Mouse (Mus musculus) intestine, embryonic 16.5 days (tissue): ENCODE measurements around the gene Ptgr1. TPM values are rescaled to one million over a fixed set of nuclear protein-coding genes. Genes with fewer than 3 reads are reported as not detected.

Source experiments
- ATAC-seq: fragments of 200-750 bp; cut with Nextera tagmentation; 2 replicates; pipeline ENCODE4 v1.8.0; 2017; ENCODE audit warnings: moderate TSS enrichment, moderate library complexity
- H3K27ac ChIP-seq: fragments of 300-500 bp; sonication (generic); 2 replicates; pipeline ENCODE4 v1.5.1; 2014; ENCODE audit warnings: mild to moderate bottlenecking, low read length
- H3K27me3 ChIP-seq: fragments of 300-500 bp; sonication (generic); replicated peaks from 2 replicates; pipeline ENCODE4 v1.6.1; 2014; ENCODE audit warnings: low read length, control low read depth, mixed read lengths; ENCODE audit not compliant: control insufficient read depth, insufficient read depth
- H3K36me3 ChIP-seq: fragments of 300-500 bp; sonication (generic); 2 replicates; pipeline ENCODE4 v1.6.1; 2014; ENCODE audit warnings: low read length, control low read depth; ENCODE audit not compliant: control insufficient read depth, insufficient read depth
- H3K4me1 ChIP-seq: fragments of 300-500 bp; sonication (generic); 2 replicates; pipeline ENCODE4 v1.6.1; 2014; ENCODE audit warnings: low read length, control low read depth, mixed read lengths; ENCODE audit not compliant: control insufficient read depth, insufficient read depth
- H3K4me2 ChIP-seq: fragments of 300-500 bp; sonication (generic); 2 replicates; pipeline ENCODE4 v1.6.1; 2014; ENCODE audit warnings: low read depth, low read length, control low read depth
- H3K4me3 ChIP-seq: fragments of 300-500 bp; sonication (generic); 2 replicates; pipeline ENCODE4 v1.5.1; 2014; ENCODE audit warnings: mild to moderate bottlenecking, low read length
- H3K9ac ChIP-seq: fragments of 300-500 bp; sonication (generic); 2 replicates; pipeline ENCODE4 v1.6.1; 2014; ENCODE audit warnings: low read depth, low read length
- H3K9me3 ChIP-seq: fragments of 300-500 bp; sonication (generic); 2 replicates; pipeline ENCODE4 v1.6.1; 2016; ENCODE audit warnings: low read length, control low read depth; ENCODE audit not compliant: control insufficient read depth
- WGBS: fragments of 180-500 bp; shearing (Covaris S2); extraction: QIAGEN DNeasy Blood & Tissue Kit; methylation state at CpG from one replicate; pipeline ENCODE4 v1.1.7; 2014; 5-methylcytosine and 5-hydroxymethylcytosine counted together
- polyA plus RNA-seq: library from polyadenylated mRNA; unstranded; fragments of >200 nt; fragmentation: Nextera tagmentation; extraction: Ambion mirVana; gene quantifications from 2 replicates; pipeline ENCODE4 v1.2.1, GENCODE M21; 2015

Ptgr1 gene
- polyA plus RNA-seq, 1 experiment from 2014 or later = 45.5 TPM

DNA sequence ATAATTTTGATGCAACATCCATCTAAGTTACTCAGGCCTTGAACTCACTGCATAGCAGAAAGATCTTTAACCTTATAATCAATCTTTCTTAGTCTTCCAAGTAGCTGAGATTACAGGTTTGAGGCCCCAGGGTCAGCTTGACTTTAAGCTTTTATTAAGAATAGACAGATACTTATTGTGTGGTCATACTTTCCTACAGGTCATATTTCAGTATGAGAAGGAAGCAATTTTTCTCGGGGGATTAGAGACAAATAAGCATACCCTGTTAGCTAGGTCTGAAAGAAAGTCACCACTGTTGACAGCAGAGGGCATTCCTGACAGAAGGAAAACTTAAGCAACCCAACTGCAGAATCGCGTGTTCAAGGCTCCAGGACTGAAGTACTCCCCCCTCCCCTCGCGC, 21.1 kb upstream of the Ptgr1 start:
- no peak for ATAC-seq
- no peaks in the 10 kb centered on the region for H3K36me3 ChIP-seq
- whole genome bisulfite sequencing = 76% methylated on average over 5 of the region's 5 CpGs

DNA sequence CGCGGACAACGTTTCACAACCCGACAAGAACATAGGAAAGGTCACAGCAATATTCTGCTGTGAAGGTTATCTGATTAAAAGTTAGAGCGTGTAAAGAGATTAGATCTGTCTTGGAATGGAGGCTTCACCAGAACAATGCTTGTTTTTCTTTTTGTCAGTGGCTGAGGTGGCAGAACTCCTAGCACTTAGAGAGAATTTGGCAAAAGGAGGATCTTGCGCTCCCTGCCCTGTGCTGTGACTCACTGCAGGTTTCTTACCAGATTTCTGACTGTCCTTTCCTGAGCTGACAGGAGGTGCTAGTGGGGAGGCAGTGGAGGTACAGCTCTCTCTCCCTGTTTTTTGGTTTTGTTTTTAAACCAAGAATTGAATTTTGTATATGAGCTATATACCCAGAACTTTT, 20.1 kb upstream of the Ptgr1 start:
- H3K9ac ChIP-seq = no peak overlapping the region
- 82% methylated on average over 6 of the region's 6 CpGs for WGBS
- no peaks in the 10 kb centered on the region for H3K27me3 ChIP-seq
- ATAC-seq = no peak
- no peak overlapping the region for H3K27ac ChIP-seq
- no peak overlapping the region for H3K4me3 ChIP-seq
- peaks cover 14% of the 10 kb centered on the region for H3K4me1 ChIP-seq
- H3K4me2 ChIP-seq = no peak overlapping the region
- H3K9me3 ChIP-seq = no peaks in the 10 kb centered on the region
- H3K36me3 ChIP-seq = no peaks in the 10 kb centered on the region

More for the DNA sequence above, 21.1 kb upstream of the Ptgr1 start:
- Histone ChIP-seq H3K4me3 (no peak overlapping the region), H3K4me1 (peaks cover 14% of the 10 kb centered on the region), H3K27me3 (no peaks in the 10 kb centered on the region), H3K9ac (no peak overlapping the region), H3K4me2 (no peak overlapping the region), H3K27ac (no peak overlapping the region), H3K9me3 (no peaks in the 10 kb centered on the region)

DNA sequence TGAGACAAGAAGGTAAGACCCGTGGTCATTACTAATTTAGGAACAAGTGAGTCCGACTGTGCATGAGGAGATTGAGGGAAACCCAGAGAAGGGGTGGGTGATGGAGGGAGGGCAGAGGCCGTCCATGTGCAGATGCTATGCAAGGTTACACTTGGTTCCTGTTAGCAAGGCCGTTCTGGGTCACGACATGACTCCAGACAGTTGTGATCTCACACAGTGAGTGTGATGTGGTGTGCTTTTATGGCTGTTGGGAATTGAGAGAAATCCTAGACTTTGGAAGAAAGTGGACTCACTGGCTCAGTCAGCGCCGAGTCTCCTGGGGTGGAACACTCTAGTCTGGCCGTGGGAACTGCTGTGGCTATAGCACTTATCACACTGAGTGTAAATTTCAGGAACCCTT, 19.3 kb upstream of the Ptgr1 start:
- Histone ChIP-seq H3K27me3 (no peaks in the 10 kb centered on the region), H3K4me2 (no peak overlapping the region), H3K4me1 (peaks cover 14% of the 10 kb centered on the region), H3K36me3 (no peaks in the 10 kb centered on the region), H3K9me3 (no peaks in the 10 kb centered on the region), H3K4me3 (no peak overlapping the region), H3K9ac (no peak overlapping the region), H3K27ac (no peak overlapping the region)
- no peak for ATAC-seq
- 68% methylated on average over 8 of the region's 8 CpGs for WGBS

DNA sequence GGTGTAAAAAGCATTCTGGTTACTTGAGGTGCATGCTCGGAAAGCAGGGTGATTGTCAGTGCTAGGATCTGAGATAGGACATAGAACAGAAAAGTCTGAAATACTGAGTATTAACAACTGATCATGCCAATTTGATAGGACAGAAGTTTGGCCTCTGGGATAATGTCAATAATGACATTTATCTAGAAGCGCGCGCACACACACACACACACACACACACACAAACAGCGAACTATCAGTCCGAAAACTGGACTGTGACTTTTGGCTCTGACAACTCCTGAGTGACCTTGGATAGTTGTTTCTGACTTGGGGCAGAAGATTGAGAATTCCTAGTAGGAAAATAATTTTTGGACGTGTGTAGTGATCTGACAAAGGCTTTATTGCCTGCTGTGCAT, 16.9 kb upstream of the Ptgr1 start:
- ATAC-seq = no peak
- Histone ChIP-seq H3K36me3 (no peaks in the 10 kb centered on the region), H3K27me3 (no peaks in the 10 kb centered on the region), H3K4me3 (peak overlapping the region; percentile 99), H3K4me2 (peak overlapping the region; percentile 87), H3K9ac (peak overlapping the region; percentile 96), H3K9me3 (no peaks in the 10 kb centered on the region), H3K4me1 (peaks cover 14% of the 10 kb centered on the region), H3K27ac (no peak overlapping the region)
- WGBS = 19% methylated on average over 7 of the region's 7 CpGs

DNA sequence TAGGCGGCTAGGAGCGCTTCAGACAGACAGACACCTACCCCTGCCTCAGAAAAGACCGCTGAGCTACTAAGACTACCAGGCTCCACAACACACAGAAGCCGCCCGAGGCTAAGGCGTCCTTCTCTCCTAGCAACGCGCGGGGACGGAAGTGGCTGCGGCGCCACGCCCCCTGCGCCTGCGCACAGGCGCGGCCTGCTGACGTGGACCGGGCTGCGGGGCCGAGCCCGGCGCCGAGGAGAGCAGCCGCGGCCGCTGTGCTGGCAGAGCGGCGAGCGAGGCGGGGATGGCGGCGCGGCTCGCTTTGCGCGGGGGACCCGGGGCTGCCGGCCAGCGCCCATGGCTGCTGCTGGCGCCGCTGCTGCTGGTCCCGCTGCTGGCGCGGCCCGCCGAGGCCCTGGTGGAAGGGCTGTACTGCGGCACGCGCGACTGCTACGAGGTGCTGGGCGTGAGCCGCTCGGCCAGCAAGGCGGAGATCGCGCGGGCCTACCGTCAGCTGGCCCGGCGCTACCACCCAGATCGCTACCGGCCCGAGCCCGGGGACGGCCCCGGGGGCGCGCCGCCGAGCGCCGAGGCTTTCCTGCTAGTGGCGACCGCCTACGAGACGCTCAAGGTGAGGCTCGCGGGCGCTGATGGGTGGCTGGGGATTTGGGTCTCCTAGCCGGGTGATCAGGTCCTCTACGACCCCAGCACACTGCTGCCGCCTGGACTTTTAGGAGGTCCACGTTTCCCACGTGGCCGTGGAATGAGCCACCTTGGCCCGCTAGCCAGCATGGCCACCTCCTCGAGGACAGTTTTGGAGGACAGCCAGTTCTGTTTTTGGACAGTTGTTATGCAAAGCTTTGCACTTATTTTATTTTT, 16.3 kb upstream of the Ptgr1 start, which contains the start of gene Gm20503:
Gene Gm20503 (plus strand): TSS at position 263 of the 858 bp plus-strand sequence.
- WGBS = under 1% methylated on average over 85 of the region's 89 CpGs
- H3K9ac ChIP-seq = peak within 1 kb of the TSS; percentile 96
- peak; percentile 99 for ATAC-seq
- H3K4me3 ChIP-seq = peak within 1 kb of the TSS; percentile 99
- peaks cover 14% of the 10 kb centered on the region for H3K4me1 ChIP-seq
- no peaks in the 10 kb centered on the region for H3K27me3 ChIP-seq
- no peaks in the 10 kb centered on the region for H3K9me3 ChIP-seq
- H3K36me3 ChIP-seq = no peaks in the 10 kb centered on the region
- H3K27ac ChIP-seq = peak within 1 kb of the TSS; percentile 87
- H3K4me2 ChIP-seq = peak within 1 kb of the TSS; percentile 87

DNA sequence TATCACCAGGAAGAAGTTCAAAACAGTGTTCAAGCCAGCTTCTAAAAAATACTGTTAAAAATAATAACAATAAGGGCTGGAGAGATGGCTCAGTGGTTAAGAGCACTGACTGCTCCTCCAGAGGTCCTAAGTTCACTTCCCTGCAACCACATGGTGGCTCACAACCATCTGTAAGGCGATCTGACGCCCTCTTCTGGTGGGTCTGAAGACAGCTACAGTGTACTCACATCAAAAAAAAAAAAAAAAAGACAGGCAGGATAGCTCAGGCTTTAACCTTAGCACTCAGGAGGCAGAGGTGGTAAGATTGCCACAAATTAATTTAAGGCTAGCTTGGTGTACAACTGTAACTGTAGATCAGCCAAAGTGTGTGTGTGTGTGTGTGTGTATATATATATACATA, 13.7 kb upstream of the Ptgr1 start:
- Histone ChIP-seq H3K9me3 (no peaks in the 10 kb centered on the region), H3K27me3 (no peaks in the 10 kb centered on the region), H3K36me3 (no peaks in the 10 kb centered on the region), H3K4me1 (peaks cover 16% of the 10 kb centered on the region), H3K27ac (no peak overlapping the region), H3K4me3 (no peak overlapping the region), H3K4me2 (no peak overlapping the region), H3K9ac (no peak overlapping the region)
- ATAC-seq = no peak
- 0% methylated on average over 2 of the region's 2 CpGs for WGBS

DNA sequence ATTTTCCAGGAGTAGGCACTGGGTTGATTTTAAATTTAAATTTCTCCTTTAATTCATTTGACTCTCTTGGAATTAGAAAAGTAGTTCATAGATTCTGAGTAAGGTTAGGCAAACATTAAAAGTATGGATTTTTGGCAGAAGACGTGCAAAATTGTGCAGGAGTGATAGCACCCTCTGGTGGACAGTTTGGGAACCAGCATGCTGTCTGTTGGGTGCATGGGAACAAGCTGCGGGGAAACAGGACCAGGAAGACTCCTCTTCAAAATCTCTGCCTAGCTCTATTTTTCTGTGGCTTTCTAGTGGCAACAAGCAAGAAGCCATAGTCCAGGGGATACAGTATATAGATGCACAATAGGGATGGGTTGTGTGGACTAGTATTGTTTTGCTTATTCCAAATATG, 12.8 kb upstream of the Ptgr1 start:
- Histone ChIP-seq H3K27ac (no peak overlapping the region), H3K4me3 (no peak overlapping the region), H3K9me3 (no peaks in the 10 kb centered on the region), H3K9ac (no peak overlapping the region), H3K4me1 (peaks cover 10% of the 10 kb centered on the region), H3K36me3 (no peaks in the 10 kb centered on the region), H3K4me2 (no peak overlapping the region), H3K27me3 (no peaks in the 10 kb centered on the region)
- no peak for ATAC-seq
- 7% methylated on average over 2 of the region's 2 CpGs for WGBS

DNA sequence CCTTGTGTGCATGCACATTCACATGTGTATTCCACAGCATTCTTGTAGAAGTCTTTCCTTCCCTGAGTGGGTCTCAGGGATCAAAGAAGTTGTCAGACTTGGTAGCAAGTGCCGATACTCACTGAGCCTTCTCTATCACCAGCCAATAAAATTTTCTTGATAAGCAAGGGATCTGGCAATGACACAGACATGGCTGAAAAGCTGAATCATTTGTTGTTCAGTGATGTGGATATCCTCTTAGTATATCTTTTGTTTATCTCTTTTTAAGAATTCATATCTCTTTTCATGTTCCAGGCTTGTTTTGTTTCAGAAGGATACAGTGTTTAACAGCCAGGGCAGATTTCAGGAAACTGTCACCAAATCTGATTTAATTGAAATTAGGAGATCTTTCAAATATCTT, 11.8 kb upstream of the Ptgr1 start:
- Histone ChIP-seq H3K4me2 (no peak overlapping the region), H3K9ac (no peak overlapping the region), H3K4me1 (peaks cover 2% of the 10 kb centered on the region; the same call in 1 of the 2 replicates), H3K36me3 (no peaks in the 10 kb centered on the region), H3K9me3 (no peaks in the 10 kb centered on the region), H3K4me3 (no peak overlapping the region), H3K27ac (no peak overlapping the region), H3K27me3 (no peaks in the 10 kb centered on the region)
- 66% methylated on average over 1 of the region's 1 CpGs for WGBS
- no peak for ATAC-seq

DNA sequence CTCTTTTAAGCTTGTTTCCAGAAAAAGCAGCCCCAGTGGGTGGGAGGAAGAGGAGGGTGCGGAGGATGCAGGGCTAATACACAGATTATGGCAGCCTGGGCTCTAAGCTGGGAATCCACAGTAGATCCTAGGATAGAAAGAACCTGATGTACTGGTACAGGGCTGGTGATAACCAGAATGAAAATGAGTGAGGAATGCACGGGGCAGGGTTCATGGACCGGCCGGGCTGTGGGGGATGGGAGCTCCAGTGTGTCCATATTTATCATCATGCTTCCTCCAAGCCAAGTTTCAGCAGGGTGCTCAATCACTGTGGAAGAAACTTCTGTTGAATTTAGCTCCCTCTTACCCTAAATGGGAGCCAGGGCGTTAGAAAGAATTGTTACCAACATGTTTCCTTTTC, 10.2 kb upstream of the Ptgr1 start:
- no peak overlapping the region for H3K9ac ChIP-seq
- H3K27ac ChIP-seq = no peak overlapping the region
- H3K36me3 ChIP-seq = no peaks in the 10 kb centered on the region
- no peak overlapping the region for H3K4me2 ChIP-seq
- no peaks in the 10 kb centered on the region for H3K27me3 ChIP-seq
- peaks cover 9% of the 10 kb centered on the region for H3K4me1 ChIP-seq
- no peaks in the 10 kb centered on the region for H3K9me3 ChIP-seq
- 55% methylated on average over 5 of the region's 5 CpGs for WGBS
- ATAC-seq = no peak
- H3K4me3 ChIP-seq = no peak overlapping the region
